Mouse (Mus musculus): ENCODE data around the gene Vps26c. TPM values are rescaled to one million over a fixed set of nuclear protein-coding genes. Genes with fewer than 3 reads are reported as not detected.

Gene Vps26c
- total and polyA plus RNA-seq, 3 experiments, result 40.0 to 75.5 (median 46.9) TPM

- Histone ChIP-seq H3K4me2 (ENCODE audit: insufficient read depth, low read depth, poor library complexity, severe bottlenecking) (no peak overlapping the region), H3K9me3 (replicated peaks; ENCODE audit: low read length) (no peaks in the 10 kb centered on the region), H3K27me3 (replicated peaks) (no peaks in the 10 kb centered on the region), H3K4me3 (replicated peaks in 1 of 3; ENCODE audit: low read depth in 2 of 3, low read length in 2 of 3, poor library complexity in 1 of 3) (no peak overlapping the region), H3K27ac (ENCODE audit: insufficient read depth, low read depth) (no peak overlapping the region), H3K36me3 (replicated peaks in 1 of 2; ENCODE audit: control insufficient read depth in 1 of 2, insufficient read depth in 1 of 2, low read length in 1 of 2) (peaks cover 19 to 48% of the 10 kb centered on the region in 2 experiments), H3K79me2 (replicated peaks; ENCODE audit: control insufficient read depth, extremely low read depth, insufficient read depth, poor library complexity, severe bottlenecking) (no peaks in the 10 kb centered on the region), H3K9ac (ENCODE audit: insufficient read depth, low read depth) (no peak overlapping the region), H3K4me1 (ENCODE audit: control insufficient read depth in 1 of 2, insufficient read depth in 2 of 2) (no peaks in the 10 kb centered on the region)
- no peak for TF ChIP-seq KAT2A (IDR thresholded peaks at IDR 0.05; ENCODE audit: insufficient replicate concordance, low read length)
- no peak for TF ChIP-seq MAZ (IDR thresholded peaks at IDR 0.05; ENCODE audit: low read depth, low read length)
- no peak for DNase-seq (ENCODE audit: extremely low read depth)
- in situ Hi-C loops (cut with MboI; ENCODE audit: low pct_ligation_motif_present, low pct_unique_long_range_greater_than_20kb, low sequenced_read_pairs), result no loop called here
- dilution Hi-C loops (cut with MboI; ENCODE audit: extremely low pct_ligation_motif_present, extremely low pct_unique_long_range_greater_than_20kb, low sequenced_read_pairs), result no loop called here
Observed at GRCm38 (mm10) chr16:94473086-94473822, 53.4 kb downstream of the Vps26c start.

GRCm38 (mm10) chr16:94472515-94472951 is 54.1 kb downstream of the Vps26c start:
- DNase-seq (ENCODE audit: extremely low read depth), result no peak
- H3K27ac ChIP-seq (ENCODE audit: insufficient read depth, low read depth), result no peak overlapping the region
- no peaks in the 10 kb centered on the region for H3K9me3 ChIP-seq (replicated peaks; ENCODE audit: low read length)
- no peak overlapping the region for H3K4me3 ChIP-seq (replicated peaks in 1 of 3; ENCODE audit: low read depth in 2 of 3, low read length in 2 of 3, poor library complexity in 1 of 3)
- TF ChIP-seq GABPA (IDR thresholded peaks at IDR 0.05; ENCODE audit: insufficient replicate concordance, low read depth, low read length), result no peak
- no peak for TF ChIP-seq BHLHE40 (IDR thresholded peaks at IDR 0.05; ENCODE audit: low read depth, low read length)
- TF ChIP-seq MAFK (IDR thresholded peaks at IDR 0.05; ENCODE audit: insufficient replicate concordance, low read length), result no peak
- no peak for TF ChIP-seq SMC3 (IDR thresholded peaks at IDR 0.05; ENCODE audit: low read depth, low read length)
- TF ChIP-seq MAZ (IDR thresholded peaks at IDR 0.05; ENCODE audit: low read depth, low read length), result no peak
- no peak for TF ChIP-seq POLR2A (IDR thresholded peaks at IDR 0.05; ENCODE audit: low read depth, low read length)
- no peak for TF ChIP-seq IRF4 (IDR thresholded peaks at IDR 0.05; ENCODE audit: low read depth, low read length)
- TF ChIP-seq JUN (IDR thresholded peaks at IDR 0.05; ENCODE audit: insufficient read depth, low read depth, low read length), result no peak
- TF ChIP-seq ZNF384 (IDR thresholded peaks at IDR 0.05; ENCODE audit: low read depth, low read length), result no peak
- no peak for TF ChIP-seq RCOR1 (conservative IDR thresholded peaks at IDR 0.05; ENCODE audit: low read depth, low read length)
- no peak for TF ChIP-seq ZMIZ1 (IDR thresholded peaks at IDR 0.05; ENCODE audit: low read depth, low read length)
- TF ChIP-seq ZKSCAN1 (IDR thresholded peaks at IDR 0.05; ENCODE audit: borderline replicate concordance, low read depth, low read length), result no peak
- no peak for TF ChIP-seq CHD2 (IDR thresholded peaks at IDR 0.05; ENCODE audit: low read length)
- no peak for TF ChIP-seq ELF1 (IDR thresholded peaks at IDR 0.05; ENCODE audit: low read depth, low read length)
- no peak for TF ChIP-seq HCFC1 (IDR thresholded peaks at IDR 0.05; ENCODE audit: low read depth, low read length)
- TF ChIP-seq SIN3A (IDR thresholded peaks at IDR 0.05; ENCODE audit: low read length), result no peak
- TF ChIP-seq NRF1 (IDR thresholded peaks at IDR 0.05; ENCODE audit: low read depth, low read length), result no peak
- no peak for TF ChIP-seq USF1 (IDR thresholded peaks at IDR 0.05; ENCODE audit: low read depth, low read length)
- TF ChIP-seq KAT2A (IDR thresholded peaks at IDR 0.05; ENCODE audit: insufficient replicate concordance, low read length), result no peak
- no peaks in the 10 kb centered on the region for H3K27me3 ChIP-seq (replicated peaks)
- peaks cover 25 to 55% of the 10 kb centered on the region in 2 experiments for H3K36me3 ChIP-seq (replicated peaks in 1 of 2; ENCODE audit: control insufficient read depth in 1 of 2, insufficient read depth in 1 of 2, low read length in 1 of 2)
- H3K4me2 ChIP-seq (ENCODE audit: insufficient read depth, low read depth, poor library complexity, severe bottlenecking), result no peak overlapping the region
- H3K9ac ChIP-seq (ENCODE audit: insufficient read depth, low read depth), result no peak overlapping the region
- dilution Hi-C loops (cut with MboI; ENCODE audit: extremely low pct_ligation_motif_present, extremely low pct_unique_long_range_greater_than_20kb, low sequenced_read_pairs), result no loop called here
- H3K79me2 ChIP-seq (replicated peaks; ENCODE audit: control insufficient read depth, extremely low read depth, insufficient read depth, poor library complexity, severe bottlenecking), result no peaks in the 10 kb centered on the region
- in situ Hi-C loops (cut with MboI; ENCODE audit: low pct_ligation_motif_present, low pct_unique_long_range_greater_than_20kb, low sequenced_read_pairs), result no loop called here
- H3K4me1 ChIP-seq (ENCODE audit: control insufficient read depth in 1 of 2, insufficient read depth in 2 of 2), result no peaks in the 10 kb centered on the region
